Mouse (Mus musculus) brown adipose tissue, adult 24 weeks (tissue): Measurements from ENCODE around the gene Plac9a. TPM values are rescaled to one million over a fixed set of nuclear protein-coding genes. Genes with fewer than 3 reads are reported as not detected.

Experiments used
- H3K27ac ChIP-seq: fragments of 200-500 bp; replicated peaks from 2 replicates; pipeline ENCODE4 v1.5.1; 2012; ENCODE audit warnings: low read depth, mild to moderate bottlenecking, low read length
- H3K4me1 ChIP-seq: fragments of 200-500 bp; 2 replicates; pipeline ENCODE4 v1.6.1; 2012; ENCODE audit warnings: low read length, mixed read lengths; ENCODE audit not compliant: control insufficient read depth, insufficient read depth, insufficient read length
- H3K4me3 ChIP-seq: fragments of 200-500 bp; 2 replicates; pipeline ENCODE4 v1.5.1; 2012; ENCODE audit warnings: low read depth, mild to moderate bottlenecking, low read length, moderate library complexity; ENCODE audit not compliant: insufficient read depth
- polyA plus RNA-seq: library from polyadenylated mRNA; stranded (reverse); fragments of >200 nt; gene quantifications from 2 replicates; pipeline ENCODE4 v1.2.4, GENCODE M21; 2012; ENCODE audit not compliant: missing spikeins, insufficient read depth, insufficient read length

Plac9a gene
- polyA plus RNA-seq, 1 experiment: 6.4 TPM

DNA sequence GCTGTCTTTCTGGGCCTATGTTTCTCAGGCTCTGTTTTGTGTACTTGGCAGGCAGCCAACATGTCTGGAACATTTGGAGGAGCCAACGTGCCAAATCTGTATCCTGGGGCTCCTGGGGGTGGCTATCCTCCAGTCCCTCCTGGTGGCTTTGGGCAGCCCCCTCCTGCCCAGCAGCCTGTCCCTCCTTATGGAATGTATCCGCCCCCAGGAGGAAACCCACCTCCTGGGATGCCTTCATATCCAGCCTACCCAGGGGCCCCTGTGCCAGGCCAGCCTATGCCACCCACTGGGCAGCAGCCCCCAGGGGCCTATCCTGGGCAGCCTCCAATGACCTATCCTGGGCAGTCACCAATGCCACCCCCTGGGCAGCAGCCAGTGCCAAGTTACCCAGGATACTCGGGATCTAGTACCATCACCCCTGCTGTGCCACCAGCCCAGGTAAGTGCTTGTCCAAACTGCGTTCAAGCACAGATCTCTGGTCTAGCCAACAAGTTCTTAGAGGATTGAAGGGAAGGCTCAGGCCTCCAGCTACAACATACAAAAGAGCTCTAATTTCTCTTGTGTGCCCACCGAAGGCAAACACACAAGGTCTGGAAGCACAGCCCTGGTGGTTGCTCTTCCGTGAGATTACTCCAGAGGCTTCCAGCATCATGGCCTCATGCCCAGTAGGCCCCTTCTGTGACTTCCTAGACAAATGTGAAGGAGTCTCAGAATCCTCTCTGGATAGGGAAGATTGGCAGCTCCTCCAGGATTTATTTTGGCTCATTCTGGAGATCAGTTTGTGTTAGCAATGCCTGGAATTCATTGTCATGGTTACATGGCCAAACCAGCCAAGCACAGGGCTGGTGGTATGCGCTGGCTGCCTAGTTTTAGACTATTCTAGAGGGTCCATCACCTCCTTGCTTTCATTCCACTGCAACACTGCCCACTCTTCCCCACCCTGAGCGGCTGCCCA, 30.2 kb downstream of the Plac9a start:
- Histone ChIP-seq H3K4me1 (peaks cover 33% of the 10 kb centered on the region), H3K27ac (peak overlapping the region; percentile 25; the same call in 1 of the 2 replicates), H3K4me3 (no peak overlapping the region)

DNA sequence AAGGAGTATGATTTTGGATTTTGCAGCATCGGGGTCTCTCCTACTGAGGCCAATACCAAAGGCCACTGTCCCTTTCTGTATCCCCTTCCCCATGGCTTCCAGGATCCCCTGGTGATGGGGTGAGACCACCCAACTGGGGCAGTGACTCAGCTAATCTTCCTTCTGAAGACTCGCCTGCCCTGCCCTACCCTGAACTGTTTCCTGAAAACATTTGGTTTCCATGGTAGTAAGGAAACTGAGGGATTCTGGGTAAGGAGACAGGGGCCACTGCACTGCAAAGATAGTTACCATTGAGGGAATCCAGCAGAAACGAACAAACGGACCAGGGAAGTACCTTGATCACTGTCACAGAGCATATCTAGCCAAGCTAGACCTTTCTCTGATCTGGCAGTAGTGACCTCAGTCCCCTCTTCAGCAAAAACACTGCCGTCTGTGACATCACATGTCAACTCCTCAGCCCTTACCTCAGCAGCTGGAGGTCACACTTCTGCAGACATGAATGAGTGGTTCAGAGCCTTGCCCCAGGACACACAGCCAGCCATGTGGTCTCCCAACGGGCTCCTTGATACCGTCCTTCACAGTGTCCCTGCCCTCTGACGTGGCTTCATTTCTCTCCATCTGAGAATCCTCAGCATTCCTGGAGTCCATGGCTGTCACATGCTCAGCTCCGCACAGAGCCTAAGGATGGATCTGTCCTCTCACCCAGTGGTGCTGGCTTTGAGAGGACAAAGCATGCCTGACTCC, 33.6 kb downstream of the Plac9a start:
- Histone ChIP-seq H3K4me1 (peaks cover 58% of the 10 kb centered on the region), H3K27ac (0 out of 2 replicates have a peak overlapping the region, but pooled peaks have one; percentile 2)

DNA sequence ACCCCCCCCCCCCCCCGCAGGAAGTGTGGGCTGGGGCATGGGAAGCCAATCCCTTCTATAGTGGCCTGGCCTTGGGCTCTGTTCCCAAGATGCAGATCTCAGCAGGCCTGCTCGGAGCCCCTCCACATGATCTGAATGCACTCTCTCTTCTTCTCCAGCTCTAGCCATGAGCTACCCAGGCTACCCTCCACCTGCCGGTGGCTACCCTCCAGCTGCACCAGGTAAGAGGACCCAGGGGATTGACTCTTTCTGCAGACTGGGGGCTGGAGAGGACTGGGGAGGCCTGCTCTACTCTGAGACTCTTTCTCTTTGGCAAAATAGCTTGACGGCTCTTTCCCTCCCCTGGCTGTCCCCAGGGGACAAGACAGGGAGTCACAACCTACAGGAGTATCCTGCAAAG, 34.2 kb downstream of the Plac9a start:
- Histone ChIP-seq H3K4me3 (no peak overlapping the region), H3K4me1 (peaks cover 58% of the 10 kb centered on the region), H3K27ac (no peak overlapping the region)

More for the DNA sequence above, 33.6 kb downstream of the Plac9a start:
- no peak overlapping the region for H3K4me3 ChIP-seq

DNA sequence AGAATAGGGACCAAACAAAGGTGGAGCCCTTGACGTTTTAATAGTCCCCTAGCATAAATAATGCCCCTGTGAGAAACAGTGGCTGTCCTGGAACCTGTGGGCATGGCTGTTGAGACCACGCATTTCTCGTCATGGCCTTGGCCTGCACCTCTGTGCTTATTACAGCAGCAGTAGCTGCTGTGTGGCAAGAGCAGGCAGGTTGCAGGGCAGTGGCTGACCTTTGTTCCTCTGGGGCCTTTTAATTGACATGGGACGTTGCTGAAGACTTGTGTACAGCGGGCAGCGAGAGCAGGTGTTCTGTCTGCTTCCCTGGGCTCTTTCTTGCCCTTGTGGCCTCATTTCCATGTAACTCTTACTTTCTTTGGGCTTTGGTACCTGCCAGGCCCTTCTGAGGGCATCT, 35.1 kb downstream of the Plac9a start:
- Histone ChIP-seq H3K27ac (peak overlapping the region; percentile 28; the same call in 1 of the 2 replicates), H3K4me3 (no peak overlapping the region), H3K4me1 (peaks cover 54% of the 10 kb centered on the region)

DNA sequence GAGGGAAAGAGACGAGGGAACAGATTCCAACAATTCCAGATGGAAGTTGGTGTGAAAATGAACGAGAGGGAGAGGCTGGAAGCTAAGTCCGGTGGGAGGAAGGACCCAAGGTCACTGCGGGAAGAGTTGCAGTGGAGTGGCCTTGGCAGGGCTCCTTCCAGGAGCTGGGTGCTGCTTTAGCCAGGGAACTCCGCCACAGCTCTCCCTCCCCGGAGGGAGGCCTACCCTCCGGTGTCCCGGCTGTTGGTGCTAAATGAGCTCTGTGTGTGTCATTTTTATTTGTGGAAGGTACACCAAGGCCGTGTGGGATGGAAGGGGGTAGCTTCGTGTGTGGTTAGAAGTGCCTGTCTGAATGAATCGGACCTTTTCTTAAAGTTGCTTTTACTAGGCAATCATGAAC, 36.1 kb downstream of the Plac9a start:
- Histone ChIP-seq H3K4me1 (peaks cover 50% of the 10 kb centered on the region), H3K27ac (peak overlapping the region; percentile 28), H3K4me3 (no peak overlapping the region)

DNA sequence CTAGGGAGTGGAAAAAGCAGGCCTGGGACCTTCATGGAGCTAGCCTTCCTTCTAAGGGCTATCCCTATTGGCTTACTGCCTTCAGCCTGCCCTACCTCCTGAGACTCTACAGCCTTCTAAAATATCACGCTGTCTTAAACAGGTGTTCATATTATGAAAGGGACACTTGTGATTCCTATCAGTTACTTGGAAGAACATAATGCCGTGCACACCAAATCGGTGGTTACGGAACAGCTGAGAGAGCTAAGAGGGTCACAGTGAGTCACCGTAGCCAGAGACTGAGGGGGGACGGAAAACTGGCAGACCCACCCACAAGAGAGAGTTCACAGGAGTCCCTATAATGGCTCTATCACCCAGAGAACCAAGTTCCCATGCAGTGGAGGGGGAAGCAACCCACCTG, 36.5 kb downstream of the Plac9a start:
- H3K4me3 ChIP-seq: no peak overlapping the region
- H3K4me1 ChIP-seq: peaks cover 48% of the 10 kb centered on the region
- 0 out of 2 replicates have a peak overlapping the region, but pooled peaks have one; percentile 7 for H3K27ac ChIP-seq

DNA sequence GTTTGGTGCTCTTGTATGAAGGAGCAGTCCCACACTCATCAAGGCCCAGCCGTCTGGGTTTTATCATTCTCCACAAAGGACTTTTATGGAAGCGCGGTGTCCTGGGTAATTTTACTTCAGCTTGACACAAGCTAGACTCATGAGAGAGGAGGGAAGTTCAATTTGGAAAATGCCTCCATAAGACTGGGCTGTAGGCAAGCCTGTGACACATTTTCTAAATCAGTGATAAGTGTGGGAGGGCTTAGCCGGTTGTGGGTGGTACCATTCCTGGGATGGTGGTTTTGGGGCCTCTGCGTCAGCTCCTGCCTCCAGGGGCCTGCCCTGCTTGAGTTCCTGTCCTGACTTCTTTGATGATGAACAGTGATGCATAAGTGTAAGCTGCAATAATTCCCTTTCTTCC, 37.6 kb downstream of the Plac9a start:
- Histone ChIP-seq H3K27ac (no peak overlapping the region), H3K4me3 (no peak overlapping the region), H3K4me1 (peaks cover 48% of the 10 kb centered on the region)

DNA sequence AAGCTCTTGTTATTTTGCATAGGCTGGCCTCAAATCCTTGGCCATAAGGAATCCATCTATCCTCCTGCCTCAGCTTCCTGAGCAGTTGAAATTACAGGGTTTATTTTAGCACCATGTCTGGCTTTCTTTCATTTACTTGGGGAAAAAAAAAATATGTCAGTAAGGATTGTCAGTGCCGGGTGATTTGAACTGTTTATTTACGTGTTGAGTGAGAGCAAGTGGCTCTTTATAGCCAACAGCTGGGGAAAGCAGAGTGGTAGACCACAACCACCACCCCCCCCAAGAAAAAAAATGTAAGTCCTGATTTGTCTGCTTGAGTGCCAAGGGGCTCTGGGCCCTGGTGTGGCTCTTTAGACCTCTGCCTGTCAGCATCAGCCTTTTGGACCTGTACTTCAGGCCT, 39.2 kb downstream of the Plac9a start:
- no peak overlapping the region for H3K4me3 ChIP-seq
- no peak overlapping the region for H3K27ac ChIP-seq

DNA sequence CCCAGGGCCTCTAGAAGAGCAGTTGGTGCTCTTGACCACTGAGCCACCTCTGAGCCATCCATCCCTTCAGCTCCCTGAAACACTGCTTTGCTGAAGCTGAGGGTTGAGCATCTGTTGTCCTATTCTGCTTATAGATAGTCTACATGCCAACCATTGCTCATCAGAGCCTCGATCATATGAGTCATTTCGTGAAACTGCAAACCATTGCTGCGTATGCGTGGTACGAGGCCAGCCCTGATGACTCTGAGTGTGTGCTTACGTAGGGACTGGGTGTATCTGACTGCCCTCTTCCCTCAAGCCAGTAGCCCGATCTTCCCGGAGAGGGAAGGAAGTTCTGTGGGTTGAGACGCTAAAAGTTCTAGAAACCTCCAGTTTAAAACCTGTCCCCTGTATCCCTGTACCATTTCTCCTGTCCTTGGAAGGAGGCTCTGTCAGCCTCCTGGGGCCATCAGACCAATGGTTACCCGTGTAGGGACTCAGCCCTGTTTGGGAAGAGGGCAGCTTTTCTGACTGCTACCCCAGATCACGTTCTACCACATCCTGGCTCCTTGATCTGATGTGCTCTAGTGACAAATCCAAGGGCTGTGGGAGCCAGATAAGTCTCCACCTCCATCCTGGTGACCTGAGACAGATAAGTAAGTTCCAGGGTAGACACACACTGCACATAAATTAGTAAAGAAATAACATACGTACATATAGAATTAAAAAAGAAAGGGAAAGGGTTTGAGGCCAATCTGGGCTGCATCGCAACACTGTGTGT, 40.9 kb downstream of the Plac9a start:
- Histone ChIP-seq H3K27ac (peak overlapping the region; percentile 41; the same call in 1 of the 2 replicates), H3K4me1 (peaks cover 23% of the 10 kb centered on the region), H3K4me3 (no peak overlapping the region)

More for the DNA sequence above, 39.2 kb downstream of the Plac9a start:
- H3K4me1 ChIP-seq: peaks cover 35% of the 10 kb centered on the region

DNA sequence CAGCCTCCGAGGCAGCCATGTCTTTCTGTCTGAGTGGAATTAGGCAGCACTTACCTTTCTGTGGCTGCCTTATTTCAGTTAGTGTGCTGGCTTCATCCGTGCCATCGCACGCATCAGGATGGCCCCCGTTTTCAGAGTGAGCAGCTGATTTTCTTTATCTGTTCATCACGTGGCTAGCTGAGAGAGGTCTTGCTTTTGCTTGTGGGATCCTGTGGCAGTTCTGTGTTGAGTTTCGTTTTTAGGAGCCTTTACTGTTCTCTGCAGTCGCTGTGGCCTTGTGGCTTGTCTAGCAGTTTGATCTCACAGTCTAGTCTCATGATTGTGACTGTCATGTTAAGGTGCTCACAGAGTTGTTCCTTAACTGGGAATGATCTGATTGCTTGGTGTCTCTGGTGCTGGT, 45.0 kb downstream of the Plac9a start:
- Histone ChIP-seq H3K4me1 (peaks cover 26% of the 10 kb centered on the region), H3K4me3 (no peak overlapping the region), H3K27ac (no peak overlapping the region)

DNA sequence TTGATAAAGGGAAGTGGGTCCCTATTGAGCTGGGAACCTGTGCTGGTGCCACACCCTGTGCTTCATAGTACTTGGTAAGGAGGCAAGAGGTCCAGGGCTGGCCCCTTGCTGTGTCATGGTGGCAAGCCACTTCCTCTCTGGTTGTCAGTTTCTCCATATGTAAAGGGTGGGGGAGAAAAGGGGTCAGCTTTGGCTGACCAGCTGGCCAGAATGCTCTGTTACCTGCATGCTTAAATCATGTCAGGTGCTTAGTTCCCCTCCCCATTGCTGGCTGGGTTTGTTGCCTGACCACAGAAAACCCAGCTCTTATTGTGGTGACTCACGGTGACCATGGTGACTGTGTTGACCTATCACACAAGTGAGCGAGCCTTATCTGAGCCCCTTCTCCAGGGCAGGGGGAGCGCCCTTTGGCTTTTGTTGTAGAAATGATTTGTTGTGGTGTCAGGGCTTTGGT, 45.7 kb downstream of the Plac9a start:
- Histone ChIP-seq H3K27ac (no peak overlapping the region), H3K4me1 (peaks cover 29% of the 10 kb centered on the region)

DNA sequence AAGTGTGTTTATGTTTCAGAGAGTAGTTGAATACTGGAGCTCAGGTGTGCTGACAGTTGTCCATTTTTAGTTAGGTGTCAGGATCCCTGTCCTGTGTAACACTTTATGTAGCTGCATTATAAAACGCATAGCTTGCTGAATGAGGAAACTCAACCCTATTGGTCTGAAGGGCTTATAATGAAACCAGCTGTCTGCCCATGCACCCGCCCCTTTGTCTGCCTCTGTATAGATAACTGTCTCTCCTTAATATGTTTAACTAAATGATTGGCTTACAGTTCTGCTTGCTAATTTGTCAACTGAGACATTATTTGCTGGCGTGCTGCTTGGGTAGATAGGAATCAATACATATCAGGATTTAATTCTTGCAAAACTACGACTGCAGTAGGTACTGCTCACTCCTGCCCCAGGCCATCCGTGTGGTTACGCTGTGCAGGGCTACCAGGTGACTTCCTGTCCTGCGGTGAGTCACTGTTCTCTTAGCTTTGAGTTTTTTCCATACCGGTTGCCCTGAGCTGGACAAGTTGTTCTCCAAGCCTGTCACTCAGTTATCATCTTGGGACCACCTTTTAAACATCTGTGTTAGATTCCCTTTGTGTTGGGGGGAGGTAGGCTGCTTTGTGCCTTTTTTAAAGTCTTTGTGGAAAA, 47.5 kb downstream of the Plac9a start:
- Histone ChIP-seq H3K4me3 (no peak overlapping the region), H3K27ac (no peak overlapping the region), H3K4me1 (peaks cover 29% of the 10 kb centered on the region)

More for the DNA sequence above, 45.7 kb downstream of the Plac9a start:
- H3K4me3 ChIP-seq: no peak overlapping the region

DNA sequence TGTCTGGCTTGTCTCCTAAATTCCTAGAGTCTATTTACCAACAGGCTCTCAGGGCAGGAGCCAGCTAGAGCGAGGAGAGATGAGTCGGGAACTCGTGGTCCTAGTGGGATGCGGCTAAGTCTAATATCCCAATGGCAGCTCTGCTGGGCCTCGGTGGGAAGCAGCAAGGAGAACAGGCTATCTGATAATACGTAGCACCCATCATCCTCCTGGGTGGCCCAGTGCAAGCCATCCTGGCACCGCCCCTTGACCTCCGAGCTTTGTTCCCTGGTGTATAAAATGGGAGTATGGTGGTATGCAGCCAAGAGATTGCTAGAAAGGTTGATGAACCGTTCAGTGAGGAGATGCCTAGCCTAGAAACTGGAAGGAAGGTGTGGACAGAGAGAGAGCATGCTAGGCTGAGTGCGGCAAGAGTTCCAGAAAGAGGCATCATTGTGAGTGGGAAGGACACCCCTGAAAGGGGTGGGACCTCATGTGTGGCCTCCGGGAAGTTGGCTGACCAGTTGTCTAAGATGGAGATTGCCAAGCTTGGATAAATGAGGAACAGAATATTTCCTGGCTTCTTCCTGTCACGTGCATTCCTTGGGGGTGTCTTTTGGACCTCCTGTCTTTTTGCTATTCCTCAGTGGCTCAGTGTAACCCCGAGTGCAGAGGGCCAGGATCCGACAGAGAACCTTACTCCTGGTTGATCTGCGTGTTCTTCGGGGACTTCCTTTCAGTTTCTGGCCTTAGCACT, 49.0 kb downstream of the Plac9a start:
- H3K4me3 ChIP-seq: no peak overlapping the region
- H3K4me1 ChIP-seq: peaks cover 29% of the 10 kb centered on the region
- 0 out of 2 replicates have a peak overlapping the region, but pooled peaks have one; percentile 48 for H3K27ac ChIP-seq

DNA sequence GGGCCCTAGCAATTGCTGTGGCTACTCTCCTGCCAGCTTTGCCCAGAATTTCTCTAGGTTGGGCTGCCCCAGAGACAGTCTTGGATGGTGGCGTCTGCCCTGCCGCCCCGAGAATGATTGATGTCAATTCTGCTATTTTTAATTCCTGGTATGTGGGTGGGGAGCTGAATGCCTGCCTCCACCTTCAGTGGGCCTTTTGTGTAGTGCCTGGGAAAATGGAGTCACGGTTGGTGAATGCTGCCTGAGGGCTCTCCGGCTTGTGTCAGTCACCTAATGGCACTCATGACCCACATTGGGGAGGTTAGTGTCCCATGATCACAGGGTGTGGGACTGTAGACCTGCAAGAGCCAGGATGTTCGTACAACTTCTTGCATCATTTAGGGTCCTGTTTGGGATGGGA, 49.6 kb downstream of the Plac9a start:
- Histone ChIP-seq H3K27ac (no peak overlapping the region), H3K4me1 (peaks cover 29% of the 10 kb centered on the region), H3K4me3 (no peak overlapping the region)
